Mouse (Mus musculus) MEL (cell line): Measurements from ENCODE around the gene S100g. TPM values are rescaled to one million over a fixed set of nuclear protein-coding genes. Genes with fewer than 3 reads are reported as not detected.

Experiments
- DNase-seq: peaks from one replicate; pipeline ENCODE4 v3.0.0; 2011; ENCODE audit warnings: low read depth, low spot score
- H3K27ac ChIP-seq: 2 replicates; pipeline ENCODE4 v1.5.1; 2012; ENCODE audit warnings: low read depth, mild to moderate bottlenecking, control low read depth, low read length, moderate library complexity; ENCODE audit not compliant: control insufficient read depth
- H3K27me3 ChIP-seq, 2 experiments: fragments of 150-350 bp in 1 of 2; sonication (generic) in 1 of 2; 2 replicates each; pipeline ENCODE4 v1.6.1; 2012; ENCODE audit warnings: low read length in 2 of 2, mild to moderate bottlenecking in 2 of 2, improper control_type of control experiment in 1 of 2, moderate library complexity in 1 of 2; ENCODE audit not compliant: insufficient read depth in 2 of 2, control insufficient read depth in 1 of 2
- H3K36me3 ChIP-seq, 2 experiments: 2 replicates each; pipeline ENCODE4 v1.6.1; 2012 to 2014; ENCODE audit warnings: low read length in 2 of 2, improper control_type of control experiment in 1 of 2, inconsistent platforms in 1 of 2, mild to moderate bottlenecking in 1 of 2; ENCODE audit not compliant: insufficient read depth in 2 of 2, control insufficient read depth in 1 of 2
- H3K4me1 ChIP-seq, 2 experiments: fragments of 150-350 bp in 1 of 2; sonication (generic) in 1 of 2; 2 replicates each; pipeline ENCODE4 v1.6.1; 2012; ENCODE audit warnings: low read length in 2 of 2, improper control_type of control experiment in 1 of 2, mild to moderate bottlenecking in 1 of 2; ENCODE audit not compliant: insufficient read depth in 2 of 2, control insufficient read depth in 1 of 2
- H3K4me3 ChIP-seq, 2 experiments: fragments of 150-350 bp in 1 of 2; sonication (generic) in 1 of 2; 2 replicates each; pipeline ENCODE4 v1.5.1; 2012; ENCODE audit warnings: low read depth in 2 of 2, low read length in 2 of 2, mild to moderate bottlenecking in 2 of 2, moderate library complexity in 2 of 2, control low read depth in 1 of 2, improper control_type of control experiment in 1 of 2; ENCODE audit not compliant: control insufficient read depth in 1 of 2, insufficient read depth in 1 of 2
- H3K79me2 ChIP-seq: 2 replicates; pipeline ENCODE4 v1.6.1; 2012; ENCODE audit warnings: mild to moderate bottlenecking, low read length, moderate library complexity; ENCODE audit not compliant: control insufficient read depth, poor library complexity, insufficient read depth
- H3K9ac ChIP-seq: 2 replicates; pipeline ENCODE4 v1.6.1; 2012; ENCODE audit warnings: low read depth, mild to moderate bottlenecking, control low read depth, low read length, moderate library complexity; ENCODE audit not compliant: control insufficient read depth, poor library complexity, severe bottlenecking
- H3K9me3 ChIP-seq: fragments of 150-350 bp; sonication (generic); replicated peaks from 2 replicates; pipeline ENCODE4 v1.6.1; 2012; ENCODE audit warnings: mild to moderate bottlenecking, low read length, improper control_type of control experiment, moderate library complexity; ENCODE audit not compliant: insufficient read depth
- ELF1 ChIP-seq: IDR thresholded peaks from 2 replicates; pipeline ENCODE4 v1.6.1; 2014; ENCODE audit warnings: low read depth, mild to moderate bottlenecking, inconsistent platforms, low read length, improper control_type of control experiment, moderate library complexity
- EP300 ChIP-seq, 2 experiments: IDR thresholded peaks; 2 replicates each; pipeline ENCODE4 v1.6.1; 2011; ENCODE audit warnings: improper control_type of control experiment in 2 of 2, low read length in 2 of 2, low read depth in 1 of 2, mild to moderate bottlenecking in 1 of 2
- ETS1 ChIP-seq: IDR thresholded peaks from 2 replicates; pipeline ENCODE4 v1.6.1; 2012; ENCODE audit warnings: low read depth, mild to moderate bottlenecking, inconsistent platforms, low read length, improper control_type of control experiment, moderate library complexity
- GABPA ChIP-seq: IDR thresholded peaks from 2 replicates; pipeline ENCODE4 v1.6.1; 2012; ENCODE audit warnings: low read depth, mild to moderate bottlenecking, inconsistent platforms, low read length, improper control_type of control experiment, moderate library complexity
- GATA1 ChIP-seq: IDR thresholded peaks from 2 replicates; pipeline ENCODE4 v1.6.1; 2011; ENCODE audit warnings: low read depth, low read length, improper control_type of control experiment
- MAX ChIP-seq: IDR thresholded peaks from 2 replicates; pipeline ENCODE4 v1.6.1; 2011; ENCODE audit warnings: low read length, improper control_type of control experiment
- MXI1 ChIP-seq: IDR thresholded peaks from 2 replicates; pipeline ENCODE4 v1.6.1; 2011; ENCODE audit warnings: mild to moderate bottlenecking, low read depth, low read length, improper control_type of control experiment
- MYB ChIP-seq: IDR thresholded peaks from 2 replicates; pipeline ENCODE4 v1.6.1; 2011; ENCODE audit warnings: mild to moderate bottlenecking, low read depth, low read length, improper control_type of control experiment
- POLR2AphosphoS2 ChIP-seq: IDR thresholded peaks from 2 replicates; pipeline ENCODE4 v1.6.1; 2011; ENCODE audit warnings: low read length, improper control_type of control experiment
- RCOR1 ChIP-seq: IDR thresholded peaks from 2 replicates; pipeline ENCODE4 v1.6.1; 2012; ENCODE audit warnings: low read depth, mild to moderate bottlenecking, inconsistent platforms, low read length, improper control_type of control experiment
- TAL1 ChIP-seq: IDR thresholded peaks from 2 replicates; pipeline ENCODE4 v1.6.1; 2012; ENCODE audit warnings: mild to moderate bottlenecking, inconsistent platforms, low read length, moderate library complexity, mixed read lengths
- TBP ChIP-seq: IDR thresholded peaks from 2 replicates; pipeline ENCODE4 v1.8.0; 2011; ENCODE audit warnings: low read depth, low read length, improper control_type of control experiment
- TCF12 ChIP-seq: IDR thresholded peaks from 2 replicates; pipeline ENCODE4 v1.6.1; 2014; ENCODE audit warnings: low read depth, mild to moderate bottlenecking, inconsistent platforms, low read length, improper control_type of control experiment, moderate library complexity
- ZC3H11A ChIP-seq: IDR thresholded peaks from 2 replicates; pipeline ENCODE4 v1.6.1; 2012; ENCODE audit warnings: low read depth, mild to moderate bottlenecking, inconsistent platforms, low read length, improper control_type of control experiment
- ZKSCAN1 ChIP-seq: IDR thresholded peaks from 2 replicates; pipeline ENCODE4 v1.6.1; 2012; ENCODE audit warnings: low read depth, mild to moderate bottlenecking, inconsistent platforms, low read length, improper control_type of control experiment, moderate library complexity
- polyA plus RNA-seq, 2 experiments: library from polyadenylated mRNA; stranded (reverse) in 1 of 2; unstranded in 1 of 2; fragments of >175 nt in 1 of 2; fragments of >200 nt in 1 of 2; gene quantifications; 2 replicates each; pipeline versions ENCODE4 v1.2.1 to v1.2.4; 2012; ENCODE audit warnings: low replicate concordance in 2 of 2, low read depth in 1 of 2; ENCODE audit not compliant: insufficient read length in 2 of 2, insufficient read depth in 1 of 2, missing spikeins in 1 of 2
- total RNA-seq: library from RNA; depleted of rRNA; stranded (reverse); fragments of 300-350 nt; gene quantifications from 2 replicates; pipeline ENCODE4 v1.2.3, GENCODE M21; 2012; rRNA removed

The S100g gene
- total RNA-seq, result not detected in 2 replicates
- not detected for polyA plus RNA-seq

DNA sequence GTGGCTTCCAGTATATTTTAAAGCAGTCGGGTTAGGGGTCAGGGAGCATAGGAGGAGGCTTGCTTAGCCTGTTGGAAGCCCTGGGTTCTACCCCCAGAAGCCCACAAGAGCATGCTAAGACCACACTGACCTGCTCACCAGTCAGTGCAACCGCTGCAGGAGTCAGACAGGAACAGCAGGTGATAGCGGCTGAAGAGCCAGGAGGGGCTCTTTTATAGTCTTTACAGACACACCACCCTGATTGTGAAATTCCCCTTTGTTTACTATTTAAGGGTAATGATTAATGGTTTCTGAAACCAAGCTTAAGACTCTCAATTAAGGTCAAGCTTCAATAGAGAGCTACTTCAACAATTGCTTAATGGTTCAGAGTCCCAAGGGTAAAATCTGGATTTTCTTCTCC, at the start of gene S100g:
S100g (minus strand) TSS at position 217 of the 400 bp plus-strand sequence.
- no peak within 1 kb of the TSS for H3K9ac ChIP-seq
- no peaks in the 10 kb centered on the region for H3K79me2 ChIP-seq
- H3K4me1 ChIP-seq, result no peaks in the 10 kb centered on the region
- H3K27me3 ChIP-seq, result no peaks in the 10 kb centered on the region
- no peaks in the 10 kb centered on the region for H3K9me3 ChIP-seq
- DNase-seq, result no peak
- H3K36me3 ChIP-seq, result no peaks in the 10 kb centered on the region; a peak in 1 of 4 replicates
- H3K27ac ChIP-seq, result no peak within 1 kb of the TSS
- TF ChIP-seq MXI1, result no peak
- TF ChIP-seq POLR2AphosphoS2, result no peak
- TF ChIP-seq ZKSCAN1, result no peak
- no peak for TF ChIP-seq TBP
- TF ChIP-seq EP300 (IDR thresholded peaks at IDR 0.05; ENCODE audit: low read depth in 1 of 2, low read length in 2 of 2), result no peak
- no peak for TF ChIP-seq ZC3H11A
- H3K4me3 ChIP-seq, result no peak within 1 kb of the TSS

DNA sequence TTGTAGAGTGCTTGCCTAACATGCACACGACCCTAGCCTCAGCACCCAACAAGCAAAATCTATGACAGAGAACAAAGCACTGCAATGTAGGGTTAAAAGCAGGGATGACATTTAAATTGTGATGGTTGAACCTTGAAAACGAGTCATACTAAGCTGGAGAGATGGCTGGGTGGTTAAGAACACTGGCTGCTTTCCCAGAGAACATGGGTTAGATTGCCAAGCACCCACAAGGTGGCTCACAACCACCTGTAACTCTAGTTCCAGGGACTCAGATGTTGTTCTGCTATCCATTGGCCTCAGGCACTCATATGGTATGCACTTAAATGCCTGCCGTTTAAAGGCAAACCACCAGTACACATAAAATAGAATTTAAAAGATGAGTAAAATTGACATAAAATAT, 27.7 kb upstream of the S100g start:
- no peaks in the 10 kb centered on the region for H3K79me2 ChIP-seq
- no peaks in the 10 kb centered on the region for H3K4me1 ChIP-seq
- no peak overlapping the region for H3K27ac ChIP-seq
- no peak for DNase-seq
- no peak overlapping the region for H3K9ac ChIP-seq
- no peak overlapping the region for H3K4me3 ChIP-seq
- H3K27me3 ChIP-seq, result no peaks in the 10 kb centered on the region
- no peaks in the 10 kb centered on the region for H3K9me3 ChIP-seq
- H3K36me3 ChIP-seq, result no peaks in the 10 kb centered on the region; a peak in 1 of 4 replicates
- TF ChIP-seq MYB (no peak), MAX (no peak), GATA1 (no peak), TCF12 (no peak), ELF1 (no peak), ZC3H11A (no peak), ZKSCAN1 (no peak), TAL1 (no peak), RCOR1 (no peak)

DNA sequence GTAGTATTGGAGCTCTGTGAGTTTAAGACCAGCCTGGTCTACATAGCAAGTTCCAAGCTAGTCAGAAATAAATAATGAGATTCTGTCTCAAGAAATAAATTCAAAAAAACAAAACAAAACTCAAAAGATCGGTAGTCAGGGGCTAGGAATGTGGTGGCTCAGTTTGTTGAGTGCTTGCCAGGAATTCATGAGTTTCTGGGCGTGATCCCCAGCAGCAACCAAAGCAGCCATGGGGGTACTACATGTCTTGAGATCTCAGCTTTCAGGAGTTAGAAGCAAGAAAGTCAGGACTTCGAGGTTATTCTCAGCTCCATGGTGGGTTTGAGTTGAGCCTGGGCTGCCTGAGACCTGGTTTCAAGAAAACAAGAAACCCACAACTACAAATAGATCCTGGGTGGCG, 27.0 kb upstream of the S100g start:
- Histone ChIP-seq H3K9me3 (no peaks in the 10 kb centered on the region), H3K4me3 (no peak overlapping the region), H3K79me2 (no peaks in the 10 kb centered on the region), H3K27ac (no peak overlapping the region), H3K27me3 (no peaks in the 10 kb centered on the region), H3K4me1 (no peaks in the 10 kb centered on the region), H3K36me3 (no peaks in the 10 kb centered on the region; a peak in 1 of 4 replicates), H3K9ac (no peak overlapping the region)
- DNase-seq, result no peak
- TF ChIP-seq GABPA, result no peak
- no peak for TF ChIP-seq ZC3H11A
- TF ChIP-seq MYB, result no peak
- no peak for TF ChIP-seq TAL1
- no peak for TF ChIP-seq ETS1
